Mouse (Mus musculus): ENCODE data around the gene Nfyc. TPM values are rescaled to one million over a fixed set of nuclear protein-coding genes. Genes with fewer than 3 reads are reported as not detected.

Nfyc gene
- polyA plus RNA-seq, 1 experiment, result 44.3 TPM

- Histone ChIP-seq H3K4me3 (peak overlapping the region; percentile 65), H3K36me3 (ENCODE audit: control insufficient read depth, insufficient read depth) (no peaks in the 10 kb centered on the region), H3K4me2 (ENCODE audit: low read depth) (peak overlapping the region; percentile 73), H3ac (ENCODE audit: control insufficient read depth, insufficient read length) (no peak overlapping the region), H3K27me3 (ENCODE audit: control insufficient read depth, insufficient read depth, insufficient read length) (no peaks in the 10 kb centered on the region), H3K79me2 (ENCODE audit: control insufficient read depth, insufficient read depth) (peaks cover 35% of the 10 kb centered on the region)
- TF ChIP-seq TCF3 (IDR thresholded peaks at IDR 0.05; ENCODE audit: insufficient read length, low read depth), result no peak
- TF ChIP-seq CEBPB (IDR thresholded peaks at IDR 0.05; ENCODE audit: insufficient read depth, poor library complexity, severe bottlenecking), result no peak
Observed at GRCm38 (mm10) chr4:120826418-120826817, 5.0 kb downstream of the Nfyc start.

- peaks cover 42% of the 10 kb centered on the region for H3K79me2 ChIP-seq (ENCODE audit: control insufficient read depth, insufficient read depth)
- H3K36me3 ChIP-seq (ENCODE audit: control insufficient read depth, insufficient read depth), result no peaks in the 10 kb centered on the region
- peak overlapping the region; percentile 73 for H3K4me2 ChIP-seq (ENCODE audit: low read depth)
- TF ChIP-seq MYOD1 (IDR thresholded peaks at IDR 0.05; ENCODE audit: control insufficient read depth in 1 of 3, insufficient read length in 2 of 3, low read depth in 2 of 3), result peak in 1 of 3 experiments; percentile 2
- peak in 1 of 3 experiments; percentile 35 for TF ChIP-seq MYOG (IDR thresholded peaks at IDR 0.05; ENCODE audit: control insufficient read depth in 1 of 3, insufficient read depth in 1 of 3, insufficient read length in 2 of 3, low read depth in 2 of 3)
- TF ChIP-seq SRF (IDR thresholded peaks at IDR 0.05; ENCODE audit: control insufficient read depth, insufficient read length, low read depth), result no peak
- TF ChIP-seq POLR2AphosphoS2 (IDR thresholded peaks at IDR 0.05; ENCODE audit: insufficient read length, low read depth), result peak; percentile 64
- TF ChIP-seq CEBPB (IDR thresholded peaks at IDR 0.05; ENCODE audit: insufficient read depth, poor library complexity, severe bottlenecking), result no peak
- TF ChIP-seq USF1 (IDR thresholded peaks at IDR 0.05; ENCODE audit: low read depth), result no peak
- TF ChIP-seq REST (IDR thresholded peaks at IDR 0.05; ENCODE audit: insufficient read depth, insufficient read length), result no peak
- no peak for TF ChIP-seq TCF12 (IDR thresholded peaks at IDR 0.05; ENCODE audit: insufficient read depth, poor library complexity, severe bottlenecking)
- TF ChIP-seq TCF3 (IDR thresholded peaks at IDR 0.05; ENCODE audit: insufficient read length, low read depth), result no peak
- TF ChIP-seq MAX (IDR thresholded peaks at IDR 0.05; ENCODE audit: low read depth), result no peak
- TF ChIP-seq POLR2A (IDR thresholded peaks at IDR 0.05; ENCODE audit: insufficient read length, low read depth), result peak; percentile 54
- peak overlapping the region; percentile 65 for H3K4me3 ChIP-seq
- no peaks in the 10 kb centered on the region for H3K27me3 ChIP-seq (ENCODE audit: control insufficient read depth, insufficient read depth, insufficient read length)
- peak overlapping the region; percentile 60 for H3ac ChIP-seq (ENCODE audit: control insufficient read depth, insufficient read length)
Observed at GRCm38 (mm10) chr4:120825577-120826326, 5.6 kb downstream of the Nfyc start.

- no peaks in the 10 kb centered on the region for H3K27me3 ChIP-seq (ENCODE audit: control insufficient read depth, insufficient read depth, insufficient read length)
- H3K4me2 ChIP-seq (ENCODE audit: low read depth), result peak overlapping the region; percentile 96
- H3K79me2 ChIP-seq (ENCODE audit: control insufficient read depth, insufficient read depth), result peaks cover 48% of the 10 kb centered on the region
- H3ac ChIP-seq (ENCODE audit: control insufficient read depth, insufficient read length), result peak overlapping the region; percentile 60
- H3K36me3 ChIP-seq (ENCODE audit: control insufficient read depth, insufficient read depth), result no peaks in the 10 kb centered on the region
- TF ChIP-seq MAX (IDR thresholded peaks at IDR 0.05; ENCODE audit: low read depth), result no peak
- peak; percentile 12 for TF ChIP-seq REST (IDR thresholded peaks at IDR 0.05; ENCODE audit: insufficient read depth, insufficient read length)
- peak in 1 of 3 experiments; percentile 18 for TF ChIP-seq MYOD1 (IDR thresholded peaks at IDR 0.05; ENCODE audit: control insufficient read depth in 1 of 3, insufficient read length in 2 of 3, low read depth in 2 of 3)
- TF ChIP-seq POLR2AphosphoS2 (IDR thresholded peaks at IDR 0.05; ENCODE audit: insufficient read length, low read depth), result peak; percentile 84
- peak; percentile 6 for TF ChIP-seq E2F4 (IDR thresholded peaks at IDR 0.05; ENCODE audit: insufficient read depth)
- no peak for TF ChIP-seq CEBPB (IDR thresholded peaks at IDR 0.05; ENCODE audit: insufficient read depth, poor library complexity, severe bottlenecking)
- TF ChIP-seq POLR2A (IDR thresholded peaks at IDR 0.05; ENCODE audit: insufficient read length, low read depth), result peak; percentile 88
- peak overlapping the region; percentile 65 for H3K4me3 ChIP-seq
Observed at GRCm38 (mm10) chr4:120825100-120825553, 6.2 kb downstream of the Nfyc start.

- Histone ChIP-seq H3K27me3 (ENCODE audit: control insufficient read depth, insufficient read depth, insufficient read length) (no peaks in the 10 kb centered on the region), H3K36me3 (ENCODE audit: control insufficient read depth, insufficient read depth) (no peaks in the 10 kb centered on the region), H3K4me2 (ENCODE audit: low read depth) (no peak overlapping the region), H3ac (ENCODE audit: control insufficient read depth, insufficient read length) (no peak overlapping the region), H3K4me3 (no peak overlapping the region), H3K79me2 (ENCODE audit: control insufficient read depth, insufficient read depth) (peaks cover 75% of the 10 kb centered on the region)
- TF ChIP-seq POLR2A (IDR thresholded peaks at IDR 0.05; ENCODE audit: insufficient read length, low read depth), result no peak
- no peak for TF ChIP-seq MYOD1 (IDR thresholded peaks at IDR 0.05; ENCODE audit: control insufficient read depth in 1 of 3, insufficient read length in 2 of 3, low read depth in 2 of 3)
- TF ChIP-seq MYOG (IDR thresholded peaks at IDR 0.05; ENCODE audit: control insufficient read depth in 1 of 3, insufficient read depth in 1 of 3, insufficient read length in 2 of 3, low read depth in 2 of 3), result no peak
- TF ChIP-seq TCF3 (IDR thresholded peaks at IDR 0.05; ENCODE audit: insufficient read length, low read depth), result no peak
- no peak for TF ChIP-seq REST (IDR thresholded peaks at IDR 0.05; ENCODE audit: insufficient read depth, insufficient read length)
- TF ChIP-seq MAX (IDR thresholded peaks at IDR 0.05; ENCODE audit: low read depth), result no peak
- no peak for TF ChIP-seq USF1 (IDR thresholded peaks at IDR 0.05; ENCODE audit: low read depth)
- no peak for TF ChIP-seq SRF (IDR thresholded peaks at IDR 0.05; ENCODE audit: control insufficient read depth, insufficient read length, low read depth)
- no peak for TF ChIP-seq POLR2AphosphoS2 (IDR thresholded peaks at IDR 0.05; ENCODE audit: insufficient read length, low read depth)
- TF ChIP-seq TCF12 (IDR thresholded peaks at IDR 0.05; ENCODE audit: insufficient read depth, poor library complexity, severe bottlenecking), result no peak
- no peak for TF ChIP-seq E2F4 (IDR thresholded peaks at IDR 0.05; ENCODE audit: insufficient read depth)
- no peak for TF ChIP-seq CEBPB (IDR thresholded peaks at IDR 0.05; ENCODE audit: insufficient read depth, poor library complexity, severe bottlenecking)
Observed at GRCm38 (mm10) chr4:120822191-120822911, 9.0 kb downstream of the Nfyc start.

All from myocyte (in vitro differentiated cells).